Mouse (Mus musculus): ENCODE results near the gene Lgals4. TPM values are rescaled to one million over a fixed set of nuclear protein-coding genes. Genes with fewer than 3 reads are reported as not detected.

Lgals4 gene
- total RNA-seq, 2 experiments from 2014 or later = 2.6 to 7.3 TPM

- no peak for TF ChIP-seq CTCF (IDR thresholded peaks at IDR 0.05)
- intact Hi-C loops (cut with DNase I) = no loop called here
- Histone ChIP-seq H3K27ac (peak overlapping the region; percentile 31; the same call in 1 of the 2 replicates), H3K4me3 (no peak overlapping the region)
- no peak for DNase-seq
Measured at GRCm38 (mm10) chr7:28818861-28819452, 14.7 kb upstream of the Lgals4 start.

GRCm38 (mm10) chr7:28819571-28819970, 14.1 kb upstream of the Lgals4 start:
- Histone ChIP-seq H3K4me3 (peak overlapping the region; percentile 9; the same call in 1 of the 2 replicates), H3K27ac (peak overlapping the region; percentile 96)
- DNase-seq = no peak
- TF ChIP-seq CTCF (IDR thresholded peaks at IDR 0.05) = no peak
- intact Hi-C loops (cut with DNase I) = no loop called here

GRCm38 (mm10) chr7:28820358-28821260, 13.0 kb upstream of the Lgals4 start:
- DNase-seq = peak; percentile 43
- intact Hi-C loops (cut with DNase I) = no loop called here
- Histone ChIP-seq H3K27ac (peak overlapping the region; percentile 96), H3K4me3 (peak overlapping the region; percentile 9)
- TF ChIP-seq CTCF (IDR thresholded peaks at IDR 0.05) = no peak

GRCm38 (mm10) chr7:28821261-28821831, 12.3 kb upstream of the Lgals4 start:
- H3K4me3 ChIP-seq = peak overlapping the region; percentile 34
- peak overlapping the region; percentile 96 for H3K27ac ChIP-seq
- intact Hi-C loops (cut with DNase I) = no loop called here
- DNase-seq = peak; percentile 80
- TF ChIP-seq CTCF (IDR thresholded peaks at IDR 0.05) = no peak

- no peak for TF ChIP-seq CTCF (IDR thresholded peaks at IDR 0.05)
- Histone ChIP-seq H3K27ac (peak overlapping the region; percentile 96), H3K4me3 (no peak overlapping the region)
- intact Hi-C loops (cut with DNase I) = no loop called here
- peak; percentile 16 for DNase-seq
Measured at GRCm38 (mm10) chr7:28822556-28822955, 11.1 kb upstream of the Lgals4 start.

- no peak for TF ChIP-seq CTCF (IDR thresholded peaks at IDR 0.05)
- Histone ChIP-seq H3K4me3 (no peak overlapping the region), H3K27ac (peak overlapping the region; percentile 96)
- intact Hi-C loops (cut with DNase I) = loop anchor here (1.0 kb wide), 1 partner anchor 11 kb away; no protein-coding TSS in a partner anchor
- peak; percentile 22 for DNase-seq
Measured at GRCm38 (mm10) chr7:28822993-28823903, 10.4 kb upstream of the Lgals4 start.

GRCm38 (mm10) chr7:28823932-28824331, 9.7 kb upstream of the Lgals4 start:
- no peak for TF ChIP-seq CTCF (IDR thresholded peaks at IDR 0.05)
- DNase-seq = no peak
- Histone ChIP-seq H3K4me3 (no peak overlapping the region), H3K27ac (peak overlapping the region; percentile 96)
- intact Hi-C loops (cut with DNase I) = loop anchor here (1.0 kb wide), 1 partner anchor 12 kb away; no protein-coding TSS in a partner anchor

- peak; percentile 94 for DNase-seq
- Histone ChIP-seq H3K27ac (peak within 1 kb of the TSS; percentile 96), H3K4me3 (peak within 1 kb of the TSS; percentile 71)
- intact Hi-C loops (cut with DNase I) = loop anchor here (5.0 kb wide), 1 partner anchor 42 kb away; no protein-coding TSS in a partner anchor
- no peak for TF ChIP-seq CTCF (IDR thresholded peaks at IDR 0.05)
Measured at GRCm38 (mm10) chr7:28824941-28825685, 8.5 kb upstream of the Lgals4 start, which contains the start of gene Ech1. Gene Ech1, plus strand, starts transcription at chr7:28825217.

GRCm38 (mm10) chr7:28825686-28826401, 7.8 kb upstream of the Lgals4 start:
- no peak for DNase-seq
- peak; percentile 20; the same call in 1 of the 2 replicates for TF ChIP-seq CTCF (IDR thresholded peaks at IDR 0.05)
- intact Hi-C loops (cut with DNase I) = loop anchor here (2.0 to 5.0 kb wide), 2 partner anchors 15 to 41 kb away; no protein-coding TSS in a partner anchor
- H3K4me3 ChIP-seq = peak overlapping the region; percentile 71
- H3K27ac ChIP-seq = peak overlapping the region; percentile 96

GRCm38 (mm10) chr7:28826402-28826772, 7.3 kb upstream of the Lgals4 start:
- H3K4me3 ChIP-seq = peak overlapping the region; percentile 71
- DNase-seq = no peak
- intact Hi-C loops (cut with DNase I) = loop anchor here (2.0 to 5.0 kb wide), 2 partner anchors 14 to 41 kb away; no protein-coding TSS in a partner anchor
- TF ChIP-seq CTCF (IDR thresholded peaks at IDR 0.05) = no peak
- H3K27ac ChIP-seq = peak overlapping the region; percentile 96
